Mouse (Mus musculus): ENCODE data around the gene Bace1.

DNA sequence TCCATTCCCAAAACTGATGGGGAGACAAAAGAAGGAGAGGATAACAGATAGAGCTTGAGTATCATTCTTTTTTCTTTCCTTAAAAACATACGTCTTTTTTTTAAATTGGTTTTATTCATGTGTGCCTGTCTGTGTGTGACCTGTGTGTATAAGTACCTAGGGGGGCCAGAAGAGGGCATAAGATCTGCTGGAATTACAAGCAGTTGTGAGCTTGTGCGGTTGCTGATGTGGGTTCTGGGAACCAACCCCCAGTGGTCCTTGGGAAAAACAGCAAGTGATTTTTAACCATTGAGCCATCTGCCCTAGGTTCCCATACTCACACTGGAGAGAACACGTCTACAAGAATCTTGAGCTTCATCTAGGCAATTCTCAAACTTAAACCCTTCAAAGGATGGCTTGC lies 41.1 kb upstream of the Bace1 start:
- TF ChIP-seq POLR2AphosphoS5 (IDR thresholded peaks at IDR 0.05; ENCODE audit: insufficient replicate concordance, low read depth, low read length): no peak
- TF ChIP-seq CTCF (IDR thresholded peaks at IDR 0.05; ENCODE audit: low read depth, low read length): no peak
- no peak for TF ChIP-seq GATA2 (IDR thresholded peaks at IDR 0.05; ENCODE audit: borderline replicate concordance, low read depth, low read length)
- no peak for TF ChIP-seq GATA1 (IDR thresholded peaks at IDR 0.05; ENCODE audit: borderline replicate concordance, low read length)
- TF ChIP-seq TAL1 (conservative IDR thresholded peaks at IDR 0.05; ENCODE audit: low read depth, low read length): no peak
